Mouse (Mus musculus): ENCODE measurements around the gene Cfap74. TPM values are rescaled to one million over a fixed set of nuclear protein-coding genes. Genes with fewer than 3 reads are reported as not detected.
"Not testable (repeated sequence)": the region's sequence is repeated elsewhere in the genome, so short reads cannot be mapped to it uniquely, and the experiment has no call there.

The Cfap74 gene
- polyA plus RNA-seq, 1 experiment from 2014 or later = 6.4 TPM

GRCm38 (mm10) chr4:155473796-155474195, 64.8 kb downstream of the Cfap74 start:
- H3K4me1 ChIP-seq; H3K36me3 ChIP-seq (replicated peaks); H3K4me3 ChIP-seq (replicated peaks); H3K27ac ChIP-seq; H3K4me2 ChIP-seq; ATAC-seq (ENCODE audit: low FRiP score); H3K9ac ChIP-seq; H3K9me3 ChIP-seq: not testable (repeated sequence)
- H3K27me3 ChIP-seq = peaks cover 14% of the 10 kb centered on the region
- 56% methylated on average over 2 of the region's 2 CpGs for WGBS

- peak overlapping the region; percentile 36 for H3K4me2 ChIP-seq
- 24% methylated on average over 28 of the region's 28 CpGs for WGBS
- no peak overlapping the region for H3K27ac ChIP-seq
- ATAC-seq (ENCODE audit: low FRiP score) = peak; percentile 75
- H3K27me3 ChIP-seq = no peaks in the 10 kb centered on the region; the same call in 1 of the 2 replicates
- no peaks in the 10 kb centered on the region for H3K36me3 ChIP-seq (replicated peaks)
- H3K4me1 ChIP-seq = peaks cover 4% of the 10 kb centered on the region; the same call in 1 of the 2 replicates
- H3K9ac ChIP-seq = 0 out of 2 replicates have a peak overlapping the region, but pooled peaks have one; percentile 17
- H3K9me3 ChIP-seq = no peaks in the 10 kb centered on the region
- no peak overlapping the region for H3K4me3 ChIP-seq (replicated peaks)
Measured at GRCm38 (mm10) chr4:155481381-155482124, 72.6 kb downstream of the Cfap74 start.

DNA sequence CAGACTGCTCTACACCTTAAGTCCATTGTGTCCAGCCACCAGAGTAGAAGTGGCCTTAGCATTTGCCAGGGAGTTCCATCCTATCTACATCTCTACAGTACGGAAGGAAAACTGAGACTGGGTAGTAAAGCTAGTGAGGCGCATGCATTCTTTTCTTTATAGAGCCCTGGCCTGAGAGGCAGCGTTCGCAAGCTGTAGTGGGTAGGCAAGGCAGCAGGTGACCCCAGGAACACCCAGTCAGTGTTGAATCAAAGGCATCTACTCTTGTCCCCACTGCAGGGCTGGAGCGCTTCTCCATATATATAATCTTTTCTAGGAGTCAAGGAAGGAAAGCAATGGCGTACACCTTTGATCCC, 73.1 kb downstream of the Cfap74 start:
- H3K36me3 ChIP-seq (replicated peaks) = no peaks in the 10 kb centered on the region
- no peaks in the 10 kb centered on the region for H3K9me3 ChIP-seq
- 92% methylated on average over 6 of the region's 6 CpGs for WGBS

GRCm38 (mm10) chr4:155482733-155483540, 73.9 kb downstream of the Cfap74 start:
- no peak overlapping the region for H3K9ac ChIP-seq
- no peak for ATAC-seq (ENCODE audit: low FRiP score)
- 58% methylated on average over 8 of the region's 8 CpGs for WGBS
- H3K27me3 ChIP-seq = no peaks in the 10 kb centered on the region; the same call in 1 of the 2 replicates
- no peak overlapping the region for H3K27ac ChIP-seq
- no peaks in the 10 kb centered on the region for H3K9me3 ChIP-seq
- no peak overlapping the region for H3K4me3 ChIP-seq (replicated peaks)
- no peak overlapping the region for H3K4me2 ChIP-seq
- H3K36me3 ChIP-seq (replicated peaks) = no peaks in the 10 kb centered on the region
- peaks cover 8% of the 10 kb centered on the region for H3K4me1 ChIP-seq

More for the DNA sequence above, 73.1 kb downstream of the Cfap74 start:
- H3K27me3 ChIP-seq = no peaks in the 10 kb centered on the region; the same call in 1 of the 2 replicates
- no peak overlapping the region for H3K4me2 ChIP-seq
- no peak for ATAC-seq (ENCODE audit: low FRiP score)
- H3K9ac ChIP-seq = no peak overlapping the region
- no peak overlapping the region for H3K4me3 ChIP-seq (replicated peaks)
- peaks cover 4% of the 10 kb centered on the region; the same call in 1 of the 2 replicates for H3K4me1 ChIP-seq
- no peak overlapping the region for H3K27ac ChIP-seq

GRCm38 (mm10) chr4:155485521-155485920, 76.5 kb downstream of the Cfap74 start:
- ATAC-seq (ENCODE audit: low FRiP score) = no peak
- H3K36me3 ChIP-seq (replicated peaks) = no peaks in the 10 kb centered on the region
- WGBS = 85% methylated on average over 3 of the region's 3 CpGs

GRCm38 (mm10) chr4:155487746-155488145, 78.8 kb downstream of the Cfap74 start:
- H3K27me3 ChIP-seq = no peaks in the 10 kb centered on the region
- H3K27ac ChIP-seq = 0 out of 2 replicates have a peak overlapping the region, but pooled peaks have one; percentile 8
- 45% methylated on average over 3 of the region's 3 CpGs for WGBS
- H3K4me2 ChIP-seq = no peak overlapping the region
- ATAC-seq (ENCODE audit: low FRiP score) = no peak
- H3K4me1 ChIP-seq = peaks cover 23% of the 10 kb centered on the region
- H3K9me3 ChIP-seq = no peaks in the 10 kb centered on the region
- H3K4me3 ChIP-seq (replicated peaks) = no peak overlapping the region
- H3K9ac ChIP-seq = no peak overlapping the region
- H3K36me3 ChIP-seq (replicated peaks) = no peaks in the 10 kb centered on the region

More at GRCm38 (mm10) chr4:155485521-155485920, 76.5 kb downstream of the Cfap74 start:
- Histone ChIP-seq H3K9ac (no peak overlapping the region), H3K27me3 (no peaks in the 10 kb centered on the region), H3K4me1 (peaks cover 21% of the 10 kb centered on the region), H3K9me3 (no peaks in the 10 kb centered on the region), H3K4me2 (no peak overlapping the region), H3K4me3 (replicated peaks) (no peak overlapping the region), H3K27ac (no peak overlapping the region)

- Histone ChIP-seq H3K27ac (no peak overlapping the region; the same call in 1 of the 2 replicates), H3K27me3 (no peaks in the 10 kb centered on the region)
- ATAC-seq (ENCODE audit: low FRiP score) = no peak; the same call in 1 of the 2 replicates
Measured at GRCm38 (mm10) chr4:155488232-155489025, 79.4 kb downstream of the Cfap74 start.

GRCm38 (mm10) chr4:155489101-155489970, 80.3 kb downstream of the Cfap74 start:
- Histone ChIP-seq H3K9me3 (no peaks in the 10 kb centered on the region), H3K36me3 (replicated peaks) (no peaks in the 10 kb centered on the region), H3K9ac (no peak overlapping the region), H3K27me3 (no peaks in the 10 kb centered on the region), H3K4me1 (peaks cover 37% of the 10 kb centered on the region), H3K27ac (no peak overlapping the region), H3K4me3 (replicated peaks) (no peak overlapping the region), H3K4me2 (no peak overlapping the region)
- ATAC-seq (ENCODE audit: low FRiP score) = no peak
- WGBS = 84% methylated on average over 9 of the region's 9 CpGs

More at GRCm38 (mm10) chr4:155488232-155489025, 79.4 kb downstream of the Cfap74 start:
- Histone ChIP-seq H3K9ac (peak overlapping the region; percentile 21; the same call in 1 of the 2 replicates), H3K4me2 (no peak overlapping the region), H3K4me1 (peaks cover 28% of the 10 kb centered on the region), H3K4me3 (replicated peaks) (no peak overlapping the region), H3K9me3 (no peaks in the 10 kb centered on the region), H3K36me3 (replicated peaks) (no peaks in the 10 kb centered on the region)
- WGBS = 84% methylated on average over 8 of the region's 8 CpGs

DNA sequence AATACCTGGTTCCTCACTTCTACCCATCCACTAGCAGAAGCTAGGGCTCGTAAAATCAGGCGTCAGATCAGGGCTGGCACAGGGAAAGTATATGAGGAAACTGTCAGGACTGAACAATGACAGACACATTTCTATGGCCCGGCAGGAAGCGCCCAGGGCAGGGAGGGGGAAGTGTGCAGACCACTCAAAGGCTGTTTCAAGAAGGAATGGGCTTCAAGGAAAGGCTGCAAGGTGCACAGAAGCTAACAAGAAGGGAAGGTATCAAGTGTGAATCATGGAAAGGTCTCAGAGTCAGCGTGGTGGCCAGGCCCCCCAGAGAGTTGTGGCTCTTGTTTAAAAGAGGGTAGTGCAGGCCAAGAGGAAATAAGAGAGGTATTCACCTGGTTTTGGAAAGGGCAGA, 81.5 kb downstream of the Cfap74 start:
- no peak for ATAC-seq (ENCODE audit: low FRiP score)
- Histone ChIP-seq H3K9ac (peak overlapping the region; percentile 98), H3K4me1 (peaks cover 47% of the 10 kb centered on the region), H3K27me3 (no peaks in the 10 kb centered on the region), H3K27ac (peak overlapping the region; percentile 92), H3K4me2 (peak overlapping the region; percentile 77), H3K9me3 (no peaks in the 10 kb centered on the region), H3K4me3 (replicated peaks) (peak overlapping the region; percentile 69), H3K36me3 (replicated peaks) (no peaks in the 10 kb centered on the region)
- 24% methylated on average over 5 of the region's 5 CpGs for WGBS

GRCm38 (mm10) chr4:155490990-155491504, 82.1 kb downstream of the Cfap74 start, which contains the start of gene Gnb1:
TSS of gene Gnb1 (plus strand) at chr4:155491361.
- peaks cover 52% of the 10 kb centered on the region for H3K4me1 ChIP-seq
- H3K27me3 ChIP-seq = no peaks in the 10 kb centered on the region
- peak within 1 kb of the TSS; percentile 77 for H3K4me2 ChIP-seq
- H3K27ac ChIP-seq = peak within 1 kb of the TSS; percentile 92
- H3K36me3 ChIP-seq (replicated peaks) = no peaks in the 10 kb centered on the region
- H3K9me3 ChIP-seq = no peaks in the 10 kb centered on the region
- H3K4me3 ChIP-seq (replicated peaks) = peak within 1 kb of the TSS; percentile 69
- under 1% methylated on average over 35 of the region's 60 CpGs for WGBS
- peak within 1 kb of the TSS; percentile 98 for H3K9ac ChIP-seq
- peak; percentile 89 for ATAC-seq (ENCODE audit: low FRiP score)

All from forebrain, embryonic 12.5 days (tissue).